Mouse (Mus musculus) embryo, embryonic 10.5 days (tissue): ENCODE data around the gene Gdf15.

ENCODE experiments used
- DNase-seq: peaks from one replicate; pipeline ENCODE4 v3.0.0-alpha.2; 2015; ENCODE audit warnings: low spot score

Gene Gdf15

DNA sequence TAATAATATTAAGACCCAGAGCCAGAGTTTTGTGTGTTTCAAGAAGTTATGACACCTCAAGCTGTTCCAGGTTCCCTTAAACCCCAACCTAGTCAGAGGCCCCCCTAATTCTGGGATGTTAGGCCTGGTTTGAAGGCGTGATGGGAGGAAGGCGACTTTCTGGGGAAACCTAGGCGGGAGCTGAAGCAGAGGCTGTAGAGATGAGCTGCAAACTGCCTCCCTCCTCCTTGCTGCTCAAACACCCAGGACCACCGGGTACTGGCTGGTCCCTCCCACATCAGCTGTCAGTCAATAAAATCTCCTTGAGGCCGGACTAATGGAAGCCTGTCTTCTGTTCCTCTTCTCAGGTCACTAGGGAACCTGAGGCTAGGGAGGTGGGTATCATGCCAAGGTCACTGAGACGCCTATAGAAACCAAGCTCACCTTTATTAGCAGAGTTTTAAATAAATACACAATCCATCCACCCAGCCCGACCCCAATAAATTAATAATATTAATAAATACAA is 3.2 kb downstream of the Gdf15 start:
- no peak for DNase-seq

DNA sequence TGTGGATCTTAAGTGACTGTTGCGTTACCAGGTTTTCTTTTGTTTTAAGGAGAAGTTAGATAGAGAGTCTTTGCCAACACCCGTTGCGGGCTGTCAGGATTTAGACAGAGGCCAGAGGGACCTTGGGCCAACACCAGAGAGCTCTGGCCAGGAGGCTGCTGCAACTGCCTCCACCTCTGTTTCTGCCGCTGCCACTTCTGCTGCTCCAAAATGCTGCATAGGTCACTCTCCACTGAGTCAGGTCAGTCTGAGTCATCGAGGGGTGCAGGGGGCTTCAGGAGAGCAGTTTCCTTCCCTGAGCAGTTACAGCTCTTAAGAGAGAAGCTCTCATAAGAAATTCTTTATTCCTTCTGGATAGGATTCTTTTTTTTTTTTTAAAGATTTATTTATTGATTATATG is 5.2 kb downstream of the Gdf15 start:
- no peak for DNase-seq

DNA sequence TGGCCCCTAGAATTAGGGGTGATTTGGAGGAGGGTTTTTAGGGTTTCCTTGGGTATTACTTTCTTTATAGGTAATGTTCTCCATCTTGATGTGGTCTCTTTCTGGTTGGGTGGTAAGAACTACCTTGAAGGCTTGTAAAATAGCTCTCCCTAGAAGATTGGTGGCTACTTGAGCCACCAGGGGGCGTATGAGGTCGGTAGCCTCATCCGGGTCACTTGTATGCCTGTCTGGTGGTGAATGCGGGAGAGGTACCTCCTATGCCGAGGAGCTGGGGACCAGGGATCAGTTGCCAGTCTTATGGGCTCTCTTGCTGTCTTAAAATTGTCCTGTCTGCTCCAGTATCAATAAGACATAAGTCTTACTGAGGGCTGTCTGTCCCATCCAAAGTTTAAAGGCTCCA is 7.2 kb downstream of the Gdf15 start:
- peak; percentile 82 for DNase-seq

GRCm38 (mm10) chr8:70622220-70622619 is 10.0 kb downstream of the Gdf15 start:
- no peak for DNase-seq

DNA sequence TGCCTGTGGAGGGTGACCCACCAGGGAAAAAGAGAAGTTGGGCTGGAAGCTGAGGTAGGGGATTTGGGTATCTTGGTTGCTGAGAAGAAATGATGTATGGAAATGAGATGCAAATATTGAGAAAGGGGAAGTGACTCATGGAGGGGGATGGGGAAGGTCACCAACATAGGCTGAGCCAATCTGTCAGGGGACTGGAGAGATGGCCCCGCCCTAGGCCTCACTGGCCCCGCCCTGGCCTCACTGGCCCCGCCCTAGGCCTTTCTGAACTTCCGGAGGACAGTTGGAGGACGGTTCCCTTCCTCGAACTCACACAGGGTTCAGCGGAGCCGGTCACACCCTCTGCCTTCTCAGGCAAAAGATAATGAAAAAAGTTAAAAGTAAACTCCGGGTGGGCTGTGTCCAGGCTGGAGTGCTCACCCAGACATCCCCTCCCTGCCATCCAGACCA is 13.3 kb downstream of the Gdf15 start:
- DNase-seq: peak; percentile 53

GRCm38 (mm10) chr8:70617985-70618384 is 14.3 kb downstream of the Gdf15 start:
- no peak for DNase-seq

DNA sequence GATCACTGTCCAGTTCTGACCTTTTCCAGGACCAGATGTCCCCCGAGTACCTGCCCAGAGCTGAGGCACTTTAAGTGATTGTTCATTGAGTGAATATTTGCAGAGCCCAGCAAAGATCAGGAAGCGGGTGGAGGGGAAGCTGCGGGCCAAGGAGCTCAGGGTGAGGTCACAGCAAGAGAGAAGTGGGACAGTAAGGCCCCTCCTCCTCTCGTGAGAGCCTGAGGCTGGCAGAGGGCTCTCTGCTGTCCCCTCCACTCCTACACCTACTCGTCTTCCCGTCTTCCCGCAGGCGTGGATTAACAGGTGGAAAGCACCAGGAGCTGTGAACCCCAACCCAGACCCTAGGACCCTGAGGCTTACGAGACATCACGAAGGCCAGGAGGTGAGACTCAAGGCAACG is 15.6 kb downstream of the Gdf15 start:
- no peak for DNase-seq

- no peak for DNase-seq
Measured at GRCm38 (mm10) chr8:70615894-70616293, 16.4 kb downstream of the Gdf15 start, which contains the start of gene Lrrc25. TSS of gene Lrrc25 (plus strand) at chr8:70616155.

DNA sequence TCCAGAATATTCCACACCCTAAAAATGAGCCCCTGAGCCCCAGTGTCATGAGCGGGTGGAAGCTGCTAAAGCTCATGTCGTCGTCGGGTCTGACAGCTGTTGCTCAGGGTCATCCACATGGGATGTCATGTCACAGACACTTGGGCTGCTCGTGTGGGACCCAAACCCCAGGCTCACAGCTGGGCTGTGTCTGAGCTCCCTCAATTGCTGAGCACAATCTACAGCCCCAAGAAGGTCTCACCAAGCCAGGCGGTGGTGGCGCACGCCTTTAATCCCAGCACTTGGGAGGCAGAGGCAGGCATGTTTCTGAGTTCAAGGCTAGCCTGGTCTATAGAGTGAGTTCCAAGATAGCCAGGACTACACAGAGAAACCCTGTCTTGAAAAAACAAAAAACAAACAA is 17.0 kb downstream of the Gdf15 start:
- DNase-seq: no peak

- DNase-seq: no peak
Measured at GRCm38 (mm10) chr8:70614469-70614868, 17.8 kb downstream of the Gdf15 start.

GRCm38 (mm10) chr8:70613763-70614162 is 18.5 kb downstream of the Gdf15 start:
- DNase-seq: no peak

GRCm38 (mm10) chr8:70611849-70612248 is 20.4 kb downstream of the Gdf15 start:
- peak; percentile 95 for DNase-seq

DNA sequence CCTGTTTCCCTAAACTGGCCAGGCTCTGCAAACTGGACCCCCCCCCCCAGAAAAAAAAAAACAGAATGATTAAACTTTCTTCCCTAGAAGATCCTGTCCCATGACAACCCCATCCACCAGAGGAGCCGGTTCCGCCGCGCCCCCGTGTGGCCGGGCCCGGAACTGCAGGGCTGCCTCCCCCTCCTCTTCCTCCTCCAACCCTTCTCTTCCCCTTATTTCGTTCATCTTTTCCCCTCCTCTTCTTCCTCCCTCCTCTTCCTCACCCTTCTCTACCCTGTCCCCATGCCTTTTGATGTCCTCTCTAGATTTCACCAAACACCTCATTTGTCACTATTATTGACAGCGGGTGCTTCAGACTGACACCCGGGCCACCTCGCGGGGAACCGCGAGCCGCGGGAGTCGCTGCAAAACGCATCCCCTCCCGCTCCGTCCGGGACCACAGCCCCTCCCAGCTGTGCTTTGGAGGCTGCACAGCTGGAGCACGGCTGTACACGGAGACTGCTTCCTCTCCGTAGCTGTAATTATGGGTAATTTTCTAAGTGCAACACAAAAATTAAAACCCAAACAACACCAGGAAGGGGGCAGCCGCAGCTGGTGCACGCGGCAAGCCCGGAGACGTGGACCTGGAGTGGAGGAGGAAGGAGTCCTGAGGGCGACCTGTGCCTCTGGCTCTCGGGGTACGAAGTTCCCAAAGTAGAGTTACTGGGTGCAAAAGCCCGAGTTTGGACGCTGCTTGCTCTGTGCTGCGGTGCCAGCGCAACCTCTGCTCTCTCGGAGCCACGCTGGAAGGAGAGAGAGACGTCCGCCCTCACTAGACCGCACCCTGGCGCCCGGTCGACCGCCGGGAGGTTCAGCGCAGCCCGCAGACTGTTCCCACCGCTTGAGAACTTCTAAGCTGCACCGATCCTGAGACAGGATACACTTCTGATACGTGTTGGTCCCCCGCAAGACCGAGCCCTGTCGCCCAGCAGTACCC is 21.2 kb downstream of the Gdf15 start:
- DNase-seq: peak; percentile 82

GRCm38 (mm10) chr8:70609849-70610795 is 22.1 kb downstream of the Gdf15 start:
- peak; percentile 91 for DNase-seq

GRCm38 (mm10) chr8:70609368-70609848 is 22.8 kb downstream of the Gdf15 start:
- peak; percentile 86 for DNase-seq

- DNase-seq: no peak
Measured at GRCm38 (mm10) chr8:70608749-70609367, 23.4 kb downstream of the Gdf15 start, which contains the start of gene Ssbp4. TSS of gene Ssbp4 (minus strand) at chr8:70608872.

GRCm38 (mm10) chr8:70607898-70608748 is 24.1 kb downstream of the Gdf15 start:
- DNase-seq: peak; percentile 71

DNA sequence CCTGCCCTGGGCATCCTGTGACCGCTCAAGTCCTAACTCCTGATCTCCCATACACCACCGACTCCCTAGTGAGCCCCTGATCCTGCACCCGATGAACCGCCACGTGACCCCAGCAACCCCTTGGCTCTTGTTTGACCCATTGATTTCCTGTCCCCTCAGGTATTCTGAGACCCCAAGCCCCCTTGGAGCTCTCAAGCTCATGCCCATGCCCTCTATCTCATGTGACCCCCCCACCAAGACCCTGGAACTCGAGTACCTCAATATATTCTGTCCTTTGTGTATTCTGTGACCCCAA is 24.7 kb downstream of the Gdf15 start:
- no peak for DNase-seq

- DNase-seq: no peak
Measured at GRCm38 (mm10) chr8:70606780-70607602, 25.3 kb downstream of the Gdf15 start.
